Mouse (Mus musculus): Measurements from ENCODE around the gene Atxn7l3.
"Not testable (repeated sequence)": the region's sequence is repeated elsewhere in the genome, so short reads cannot be mapped to it uniquely, and the experiment has no call there.

Atxn7l3 gene

GRCm38 (mm10) chr11:102294887-102295597 lies 1.4 kb downstream of the Atxn7l3 start:
- DNase-seq (ENCODE audit: low spot score in 2 of 2) = peak; percentile 69 to 74

- DNase-seq (ENCODE audit: low spot score in 2 of 2) = no peak
These were observed 2.0 kb downstream of the Atxn7l3 start for GRCm38 (mm10) chr11:102294416-102294815.

- no peak for DNase-seq (ENCODE audit: low spot score in 2 of 2)
These were observed 2.5 kb downstream of the Atxn7l3 start for GRCm38 (mm10) chr11:102293971-102294370.

GRCm38 (mm10) chr11:102291051-102291535 lies 5.3 kb downstream of the Atxn7l3 start:
- no peak for DNase-seq (ENCODE audit: low spot score in 2 of 2)

- DNase-seq (ENCODE audit: low spot score in 2 of 2) = no peak
These were observed 6.3 kb downstream of the Atxn7l3 start for GRCm38 (mm10) chr11:102290141-102290540.

- DNase-seq (ENCODE audit: low spot score in 2 of 2) = no peak
These were observed 6.8 kb downstream of the Atxn7l3 start for GRCm38 (mm10) chr11:102289511-102290100.

- DNase-seq (ENCODE audit: low spot score in 2 of 2) = no peak
These were observed 7.5 kb downstream of the Atxn7l3 start for GRCm38 (mm10) chr11:102288913-102289312.

GRCm38 (mm10) chr11:102288027-102288804 lies 8.2 kb downstream of the Atxn7l3 start:
- DNase-seq (ENCODE audit: low spot score in 2 of 2) = no peak

GRCm38 (mm10) chr11:102287485-102287884 lies 8.9 kb downstream of the Atxn7l3 start:
- DNase-seq (ENCODE audit: low spot score in 2 of 2) = no peak

GRCm38 (mm10) chr11:102285095-102285834 lies 11.2 kb downstream of the Atxn7l3 start:
- DNase-seq (ENCODE audit: low spot score in 2 of 2) = peak in 1 of 2 experiments; percentile 68

- DNase-seq (ENCODE audit: low spot score in 2 of 2) = peak; percentile 93 to 94
These were observed 11.8 kb downstream of the Atxn7l3 start, which contains the start of gene Tmub2 for GRCm38 (mm10) chr11:102284501-102285094. TSS of gene Tmub2 (plus strand) at chr11:102284931.

- DNase-seq (ENCODE audit: low spot score in 2 of 2) = no peak
These were observed 12.5 kb downstream of the Atxn7l3 start for GRCm38 (mm10) chr11:102283922-102284321.

- not testable (repeated sequence) for DNase-seq (ENCODE audit: low spot score in 2 of 2)
These were observed 16.2 kb downstream of the Atxn7l3 start for GRCm38 (mm10) chr11:102280267-102280666.

- DNase-seq (ENCODE audit: low spot score in 2 of 2) = no peak
These were observed 16.8 kb downstream of the Atxn7l3 start for GRCm38 (mm10) chr11:102279595-102279994.

GRCm38 (mm10) chr11:102277754-102278153 lies 18.7 kb downstream of the Atxn7l3 start:
- DNase-seq (ENCODE audit: low spot score in 2 of 2) = no peak

GRCm38 (mm10) chr11:102276411-102276915 lies 20.0 kb downstream of the Atxn7l3 start:
- no peak for DNase-seq (ENCODE audit: low spot score in 2 of 2)

GRCm38 (mm10) chr11:102268520-102269244 lies 27.7 kb downstream of the Atxn7l3 start, which contains the start of gene Asb16:
TSS of gene Asb16 (plus strand) at chr11:102268743.
- no peak for DNase-seq (ENCODE audit: low spot score in 2 of 2)

GRCm38 (mm10) chr11:102267480-102267879 lies 29.0 kb downstream of the Atxn7l3 start:
- peak; percentile 33 to 61 for DNase-seq (ENCODE audit: low spot score in 2 of 2)

- no peak for DNase-seq (ENCODE audit: low spot score in 2 of 2)
These were observed 29.6 kb downstream of the Atxn7l3 start for GRCm38 (mm10) chr11:102266631-102267355.

GRCm38 (mm10) chr11:102265816-102266215 lies 30.6 kb downstream of the Atxn7l3 start:
- DNase-seq (ENCODE audit: low spot score in 2 of 2) = no peak
